Mouse (Mus musculus): ENCODE data around the gene Smad6.

Smad6 gene

GRCm38 (mm10) chr9:64021319-64021850 is 474 bp downstream of the Smad6 start:
- no peak for DNase-seq (ENCODE audit: low spot score)

DNA sequence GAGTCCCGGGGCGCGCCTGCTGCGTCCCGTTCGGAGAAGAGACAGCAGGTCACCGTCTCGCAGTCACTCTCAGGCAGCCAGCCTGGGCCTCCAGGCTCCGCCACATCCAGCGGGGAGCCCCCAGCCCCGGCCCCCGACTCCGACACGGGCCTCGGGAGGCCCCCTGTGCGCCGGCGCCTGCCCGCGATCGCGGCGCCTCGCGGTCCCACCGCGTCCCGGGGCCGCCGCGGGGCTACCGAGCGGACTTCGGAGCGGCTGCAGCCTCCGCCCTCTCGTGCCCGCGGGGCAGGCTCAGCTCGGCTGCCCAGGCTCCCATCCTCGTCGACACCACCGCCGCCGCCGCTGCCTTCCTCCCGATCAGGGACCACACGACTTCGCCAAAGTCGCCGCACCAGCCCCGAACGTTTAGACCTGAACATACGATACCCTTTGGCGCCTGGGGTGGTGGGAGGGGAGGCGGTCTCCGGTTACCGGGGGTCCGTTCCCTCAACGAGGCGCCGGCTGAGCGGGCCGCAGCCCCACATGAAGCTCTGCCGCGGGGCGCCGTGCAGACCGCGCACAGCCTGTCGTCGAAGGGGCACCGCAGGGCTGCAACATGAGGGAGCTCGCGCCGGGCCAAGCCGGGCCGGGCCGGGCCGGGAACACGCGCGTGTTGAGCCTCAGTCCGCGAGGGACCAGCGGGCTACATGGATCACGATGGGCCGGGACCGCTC is 1.1 kb downstream of the Smad6 start:
- peak; percentile 53 for DNase-seq (ENCODE audit: low spot score)

DNA sequence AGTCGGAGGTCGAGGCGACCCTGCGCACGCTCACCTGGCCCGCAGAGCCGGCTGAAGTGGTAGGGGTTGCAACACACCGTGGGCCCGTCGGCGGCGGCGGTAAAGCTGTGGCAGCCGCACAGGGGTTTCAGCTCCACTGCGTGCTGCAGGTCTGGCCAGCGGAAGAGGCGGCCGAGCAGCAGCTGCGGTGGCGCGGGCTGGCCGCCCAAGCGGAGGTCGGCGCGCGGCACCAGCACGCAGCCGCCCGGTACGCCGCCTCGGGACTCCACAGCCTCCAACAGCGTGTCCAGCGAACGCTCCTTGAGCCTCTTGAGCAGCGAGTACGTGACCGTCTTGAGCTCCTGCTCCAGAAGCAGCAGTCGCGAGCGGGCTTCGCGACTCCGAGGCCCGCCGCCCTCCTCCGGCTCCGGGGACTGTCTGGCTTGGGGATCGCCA is 1.7 kb downstream of the Smad6 start:
- DNase-seq (ENCODE audit: low spot score): no peak

DNA sequence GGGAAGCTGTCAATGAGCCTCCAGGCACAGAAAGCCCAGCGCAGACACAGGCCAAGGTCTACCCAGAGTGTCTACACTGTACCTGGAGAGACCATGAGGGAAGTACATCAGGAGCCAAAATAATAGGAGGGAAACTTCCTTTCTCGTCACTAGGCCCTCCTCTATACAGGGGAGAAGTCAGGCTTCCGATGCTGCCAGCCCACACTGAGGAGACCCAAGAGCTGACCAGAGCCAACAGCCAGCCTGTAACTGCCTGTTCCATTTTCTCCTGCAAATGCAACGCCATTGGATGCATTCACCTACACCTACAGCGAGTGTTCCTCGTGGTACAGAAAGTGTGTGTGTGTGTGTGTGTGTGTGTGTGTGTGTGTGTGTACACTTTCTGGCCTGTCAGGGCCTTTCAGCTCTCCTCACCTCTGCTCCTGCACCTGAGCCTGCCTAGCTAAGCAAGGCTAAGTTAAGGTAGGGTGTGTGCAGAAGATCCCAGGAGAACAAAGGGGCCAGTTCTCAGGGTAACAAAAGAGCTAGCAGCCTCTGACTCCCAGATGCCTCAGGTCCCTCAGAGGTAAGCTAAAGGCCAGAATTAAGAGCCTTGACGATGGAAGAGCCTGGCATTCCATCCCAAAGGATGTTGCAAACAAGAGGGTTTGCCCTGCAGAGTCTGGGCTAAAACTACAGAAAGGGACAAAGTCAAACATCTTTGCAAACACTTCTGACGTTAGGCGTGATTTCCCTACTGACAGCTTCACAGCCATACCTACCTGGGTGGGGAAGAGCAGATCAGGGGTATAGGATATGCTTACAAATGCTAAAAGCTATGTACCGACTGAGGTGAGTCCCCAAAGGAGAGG is 2.6 kb downstream of the Smad6 start:
- DNase-seq (ENCODE audit: low spot score): no peak

GRCm38 (mm10) chr9:64017861-64018793 is 3.7 kb downstream of the Smad6 start:
- peak; percentile 72 for DNase-seq (ENCODE audit: low spot score)

DNA sequence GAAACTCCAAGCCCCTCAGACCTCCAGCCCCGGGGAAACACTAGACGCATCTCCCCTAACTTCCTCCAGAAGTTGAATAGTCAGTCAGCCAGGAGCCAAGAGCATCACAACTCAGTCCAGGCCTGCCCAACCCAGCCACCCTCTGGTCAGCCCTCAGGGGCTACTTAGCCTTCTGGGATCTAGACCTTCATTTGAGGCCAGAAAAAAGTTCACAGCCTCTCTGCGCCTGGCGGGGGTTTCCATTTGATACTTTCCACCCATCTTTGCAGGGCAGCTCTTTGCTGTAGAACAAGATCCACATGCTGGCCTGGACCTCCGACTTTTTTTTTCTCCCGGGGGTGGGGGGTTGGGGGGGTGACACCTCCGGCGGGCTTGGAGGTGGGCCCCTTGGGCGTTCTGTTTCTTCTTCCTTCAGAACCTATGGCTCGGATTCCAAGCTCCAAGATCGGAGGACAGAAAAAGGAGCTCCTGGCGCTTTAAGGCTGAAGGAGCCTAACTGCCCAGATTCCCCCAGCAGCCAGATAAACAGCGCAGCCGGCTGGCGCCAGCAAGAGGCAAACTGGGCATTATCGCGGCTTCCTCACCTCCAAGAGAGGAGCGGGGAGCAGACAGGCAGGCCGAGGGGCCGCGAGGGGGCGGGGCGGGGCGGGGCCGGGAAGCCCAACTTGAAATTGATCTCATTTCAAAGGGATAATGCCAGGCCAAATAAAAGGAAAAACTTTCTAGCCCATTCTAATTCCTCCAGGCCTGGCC is 5.0 kb downstream of the Smad6 start:
- peak; percentile 76 for DNase-seq (ENCODE audit: low spot score)

DNA sequence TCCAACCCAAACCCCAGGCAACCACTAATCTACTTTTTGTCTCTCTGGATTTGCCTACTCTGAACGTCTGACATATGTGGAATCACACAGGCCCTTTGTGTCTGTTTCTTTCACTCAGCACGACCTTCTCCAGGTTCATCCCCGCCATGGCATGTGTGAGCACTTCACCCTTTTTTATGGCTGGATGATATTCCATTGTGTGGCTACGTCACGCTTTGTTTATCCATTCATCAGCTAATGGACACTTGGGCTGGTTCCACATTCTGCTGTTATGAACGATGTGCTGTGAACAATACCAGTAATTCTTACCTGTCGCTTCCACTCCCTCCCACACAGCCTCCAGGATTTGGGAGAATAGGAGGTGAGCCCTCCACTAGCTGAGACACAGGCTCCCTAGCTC is 5.8 kb downstream of the Smad6 start:
- no peak for DNase-seq (ENCODE audit: low spot score)

DNA sequence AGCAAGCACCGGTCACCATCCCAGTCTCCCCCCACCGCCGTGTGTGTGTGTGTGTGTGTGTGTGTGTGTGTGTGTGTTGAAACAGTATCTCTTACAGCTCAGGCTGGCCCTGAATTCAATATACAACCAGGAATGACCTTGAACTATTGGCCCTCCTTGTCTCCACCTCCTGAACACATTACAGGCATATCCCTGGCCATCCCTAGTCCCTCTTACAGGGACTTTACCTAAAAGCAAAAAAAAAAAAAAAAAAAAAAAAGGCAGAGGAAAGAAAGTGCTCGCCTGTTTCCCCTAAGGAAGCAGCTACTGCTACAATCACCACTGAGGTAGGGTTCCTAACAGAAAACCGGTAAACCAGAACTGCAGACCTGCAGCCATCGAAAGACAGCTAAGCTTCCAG is 7.1 kb downstream of the Smad6 start:
- no peak for DNase-seq (ENCODE audit: low spot score)

- no peak for DNase-seq (ENCODE audit: low spot score)
Measured at GRCm38 (mm10) chr9:64011356-64011755, 10.5 kb downstream of the Smad6 start.

DNA sequence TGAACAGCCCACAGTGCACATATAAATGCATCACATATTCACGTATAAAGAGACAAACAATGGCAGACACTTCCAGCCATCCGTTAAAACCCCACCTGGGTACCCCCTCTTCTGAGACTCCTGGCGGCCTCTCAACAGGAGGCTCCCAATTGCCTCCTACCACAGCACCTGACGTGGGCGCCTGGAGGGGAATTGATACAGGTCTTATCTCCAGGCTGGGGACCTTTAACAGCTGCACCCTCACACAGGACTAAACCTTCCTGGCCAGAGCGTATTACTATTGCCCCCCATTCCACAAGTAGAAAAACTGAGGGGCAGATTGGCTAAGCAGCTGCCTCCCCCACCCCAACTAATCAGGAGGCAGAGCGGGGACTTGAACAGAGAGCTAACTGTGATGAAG is 18.9 kb downstream of the Smad6 start:
- no peak for DNase-seq (ENCODE audit: low spot score)

DNA sequence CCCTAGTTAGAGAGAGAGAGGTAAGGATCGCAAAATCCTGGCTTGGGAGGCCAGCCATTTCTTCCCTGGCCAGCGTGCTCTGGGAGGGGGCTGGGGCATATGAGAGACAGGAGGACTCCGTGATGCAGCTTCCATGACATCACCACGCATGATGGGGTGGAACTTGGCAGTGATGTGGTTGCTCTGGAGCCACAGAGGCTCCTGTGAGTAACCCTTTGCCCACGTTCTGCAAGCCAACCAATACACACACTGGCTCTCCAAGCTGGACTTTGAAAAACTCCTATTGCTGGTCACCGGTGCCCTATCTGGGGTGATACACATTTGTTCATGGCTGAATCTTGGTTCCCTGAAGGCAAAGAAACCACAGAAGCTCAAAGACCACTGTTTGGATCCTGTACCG is 20.8 kb downstream of the Smad6 start:
- DNase-seq (ENCODE audit: low spot score): no peak

DNA sequence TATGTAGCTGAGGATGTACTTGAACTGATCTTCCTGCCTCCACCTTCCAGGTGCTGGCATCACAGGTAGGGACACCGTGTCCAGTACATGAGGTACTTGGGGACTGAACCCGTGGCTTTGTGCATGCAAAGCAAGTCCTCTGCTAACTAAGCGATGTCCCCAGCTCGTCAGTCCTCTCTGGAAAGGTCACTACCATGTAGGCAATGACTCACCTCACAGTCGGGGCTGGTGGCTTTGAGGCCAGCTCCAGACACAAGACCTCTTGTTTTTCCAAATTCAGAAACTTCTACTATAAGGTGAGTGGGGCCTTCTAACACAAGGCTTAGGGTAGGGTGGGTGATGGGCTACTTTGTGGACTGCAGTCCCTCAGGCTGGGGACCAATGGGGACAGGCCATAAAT is 21.8 kb downstream of the Smad6 start:
- DNase-seq (ENCODE audit: low spot score): no peak

- DNase-seq (ENCODE audit: low spot score): no peak
Measured at GRCm38 (mm10) chr9:63999194-63999593, 22.7 kb downstream of the Smad6 start.

DNA sequence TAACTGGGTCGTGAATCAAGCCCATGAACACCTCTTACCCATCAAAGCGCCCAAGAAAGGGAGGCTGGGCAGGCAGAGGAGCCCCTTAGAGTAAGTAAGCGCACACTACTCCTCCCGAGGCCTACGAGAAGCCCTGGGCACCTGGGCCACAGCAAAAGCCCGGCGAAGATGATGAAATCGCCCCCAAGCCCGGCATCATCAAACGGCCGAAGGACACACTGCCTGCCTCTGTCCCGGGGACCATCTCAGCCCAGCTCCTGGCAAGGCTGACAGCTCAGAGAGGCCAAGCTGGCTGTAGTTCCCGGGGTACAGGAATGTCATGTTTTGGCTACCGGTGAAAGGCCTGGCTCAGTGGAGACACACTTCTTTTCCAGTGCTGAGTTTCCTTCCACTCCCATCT is 23.8 kb downstream of the Smad6 start:
- peak; percentile 42 for DNase-seq (ENCODE audit: low spot score)

DNA sequence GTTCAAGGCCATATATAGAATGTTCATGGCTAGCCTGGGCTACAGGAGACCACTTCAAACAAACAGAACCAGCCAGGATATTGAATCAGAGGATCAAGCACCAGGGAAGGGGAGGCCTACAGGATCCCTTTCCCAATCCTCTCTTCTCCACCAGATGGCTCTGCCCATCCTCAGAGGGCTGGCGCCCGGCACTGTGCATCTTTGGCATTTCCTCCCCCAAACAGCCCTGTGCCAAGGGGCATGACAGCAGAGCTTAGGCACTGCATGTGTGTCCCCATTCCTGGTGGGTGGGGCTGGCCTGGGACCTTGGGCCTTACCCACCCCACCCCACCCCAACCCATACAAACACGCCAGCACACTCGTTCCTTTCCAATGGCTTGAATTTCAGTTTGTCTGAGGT is 24.4 kb downstream of the Smad6 start:
- peak; percentile 46 for DNase-seq (ENCODE audit: low spot score)

- DNase-seq (ENCODE audit: low spot score): no peak
Measured at GRCm38 (mm10) chr9:63993256-63993655, 28.6 kb downstream of the Smad6 start.

DNA sequence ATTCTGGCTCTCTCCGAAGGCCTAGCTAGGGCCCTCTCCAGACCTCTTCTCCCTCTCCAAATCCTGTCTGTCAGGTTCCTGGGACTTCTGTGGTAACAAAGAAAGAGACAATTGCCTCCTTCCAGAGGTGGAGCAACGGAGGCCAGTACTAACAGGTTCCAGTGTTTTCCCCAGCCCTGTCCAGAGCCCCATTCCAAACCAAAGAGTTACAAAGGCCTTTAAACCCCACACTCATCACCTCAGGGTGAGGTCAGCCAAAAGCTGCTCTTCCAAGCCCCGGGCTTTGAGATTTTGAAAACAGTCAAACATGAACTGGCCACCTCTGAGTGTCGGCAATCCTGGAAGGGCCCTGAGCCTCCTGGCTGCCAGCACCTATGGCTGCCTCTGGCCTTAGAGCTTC is 29.1 kb downstream of the Smad6 start:
- no peak for DNase-seq (ENCODE audit: low spot score)

DNA sequence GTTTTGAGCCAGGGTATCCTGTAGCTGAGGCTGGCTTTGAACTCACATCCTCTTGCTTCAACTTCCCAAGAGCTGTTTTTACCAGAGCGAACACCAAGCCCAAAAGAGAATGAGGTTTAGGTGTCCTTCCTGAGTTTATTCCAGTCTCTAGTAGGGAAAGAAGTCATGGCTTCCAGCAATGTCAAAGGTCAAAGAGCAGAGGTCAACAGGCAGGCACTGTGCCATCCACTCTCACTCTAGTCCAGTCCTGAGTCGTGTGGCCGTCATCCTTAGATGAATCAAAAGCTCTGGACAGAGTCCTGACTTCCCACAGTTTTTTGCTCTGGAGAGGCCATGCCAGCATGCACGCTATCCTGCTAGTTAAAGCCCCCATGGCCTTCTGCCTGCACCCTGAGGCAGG is 30.7 kb downstream of the Smad6 start:
- DNase-seq (ENCODE audit: low spot score): no peak

DNA sequence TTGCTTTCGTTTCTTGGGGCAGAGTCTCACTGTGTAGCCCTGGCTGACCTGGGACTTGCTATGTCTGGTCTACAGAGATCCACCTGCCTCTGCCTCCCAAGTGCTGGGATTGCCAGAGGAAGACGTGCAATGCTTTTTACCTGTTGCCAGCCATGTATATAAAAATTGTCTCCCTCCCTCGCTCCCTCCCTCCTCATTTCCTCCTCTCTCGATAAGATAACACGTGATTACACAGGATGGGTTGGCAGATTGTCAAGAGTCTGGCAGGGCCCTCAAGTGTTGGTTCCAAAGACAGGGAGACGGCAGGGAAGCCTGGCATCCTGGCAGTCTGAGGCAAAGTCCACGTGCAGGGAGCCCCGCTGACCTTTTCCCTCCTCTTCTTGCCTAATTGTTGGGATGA is 32.2 kb downstream of the Smad6 start:
- DNase-seq (ENCODE audit: low spot score): no peak

DNA sequence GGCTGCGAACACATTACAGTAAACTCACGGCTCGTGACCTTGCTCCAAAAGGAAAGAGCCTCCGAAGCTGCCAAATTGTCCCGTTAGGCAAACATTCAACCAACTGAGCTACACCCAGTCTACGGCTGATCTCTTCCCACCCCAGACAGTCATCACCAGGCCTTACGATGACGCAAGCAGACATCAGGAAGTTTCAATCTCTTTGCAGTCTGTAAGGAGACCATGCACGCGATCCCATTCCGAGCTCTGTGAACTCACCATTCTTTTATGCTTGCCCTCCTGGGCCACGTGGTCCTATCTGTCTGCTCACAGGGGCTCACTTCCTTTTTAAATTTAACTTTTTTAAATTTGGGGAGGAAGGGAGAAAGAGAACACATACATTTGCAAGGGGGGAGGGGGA is 32.6 kb downstream of the Smad6 start:
- DNase-seq (ENCODE audit: low spot score): no peak

- DNase-seq (ENCODE audit: low spot score): no peak
Measured at GRCm38 (mm10) chr9:63985125-63985524, 36.7 kb downstream of the Smad6 start.
